Mouse (Mus musculus): ENCODE results near the gene Trpc4ap.

The Trpc4ap gene

GRCm38 (mm10) chr2:155640656-155641055, 51.5 kb downstream of the Trpc4ap start:
- no peak for DNase-seq (ENCODE audit: low spot score)

DNA sequence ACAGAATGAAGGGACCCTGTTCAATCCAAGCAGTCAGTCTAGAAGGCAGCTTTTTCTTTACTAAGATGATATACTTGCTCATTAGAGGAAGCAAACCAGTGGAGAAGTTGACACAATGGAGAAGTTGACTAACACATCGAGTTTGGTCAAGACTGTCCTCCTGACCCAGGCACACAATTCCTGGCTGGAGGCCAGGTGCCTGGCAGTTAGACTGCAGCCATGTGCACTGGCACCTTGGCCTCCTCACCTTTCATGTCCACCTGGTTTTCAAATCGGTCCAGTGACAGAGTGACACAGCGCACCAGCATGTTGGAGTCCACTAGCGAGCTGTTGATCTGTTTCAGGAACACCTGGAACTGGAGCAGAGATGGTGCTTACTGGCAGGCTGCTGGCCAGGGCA, 54.8 kb downstream of the Trpc4ap start:
- DNase-seq (ENCODE audit: low spot score): no peak

- DNase-seq (ENCODE audit: low spot score): no peak
Measured at GRCm38 (mm10) chr2:155636881-155637280, 55.3 kb downstream of the Trpc4ap start.

GRCm38 (mm10) chr2:155635961-155636360, 56.2 kb downstream of the Trpc4ap start:
- DNase-seq (ENCODE audit: low spot score): no peak

DNA sequence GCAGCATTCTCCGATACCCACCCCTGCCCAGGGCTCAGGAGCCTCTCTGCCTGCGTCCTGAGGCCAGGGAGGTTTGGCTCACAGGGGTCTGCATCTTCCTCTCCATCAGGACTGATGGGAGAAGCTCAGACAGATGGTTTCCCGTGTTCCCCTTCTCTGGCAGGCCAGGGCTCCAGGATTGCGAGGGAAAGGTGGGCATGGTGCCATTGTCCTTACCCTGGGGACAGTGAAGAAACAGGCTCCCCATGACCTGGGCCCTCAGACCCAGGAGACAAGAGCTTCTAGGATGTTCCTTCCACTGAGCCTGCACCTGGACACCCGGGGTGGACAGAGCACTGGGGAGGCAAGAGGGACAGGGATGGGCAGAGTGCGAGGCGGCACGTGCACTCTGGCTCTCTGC, 57.6 kb downstream of the Trpc4ap start:
- DNase-seq (ENCODE audit: low spot score): no peak

DNA sequence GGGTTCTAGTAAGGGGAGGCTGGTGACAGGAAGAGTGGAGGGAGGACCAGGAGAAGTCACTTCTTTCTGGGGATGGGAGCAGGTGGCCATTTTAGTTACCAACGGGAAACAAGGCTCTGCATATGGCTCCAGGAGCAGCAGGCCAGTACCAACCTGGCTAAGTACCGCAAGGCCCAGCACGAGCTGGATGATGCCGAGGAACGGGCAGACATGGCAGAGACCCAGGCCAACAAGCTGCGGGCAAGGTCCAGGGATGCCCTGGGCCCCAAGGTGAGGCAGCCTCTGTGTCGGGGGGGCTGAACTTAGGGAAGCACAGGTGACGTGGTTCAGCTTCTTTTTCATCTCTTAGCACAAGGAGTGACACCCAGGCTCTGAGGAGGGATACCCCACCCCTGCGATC, 58.5 kb downstream of the Trpc4ap start:
- DNase-seq (ENCODE audit: low spot score): no peak

DNA sequence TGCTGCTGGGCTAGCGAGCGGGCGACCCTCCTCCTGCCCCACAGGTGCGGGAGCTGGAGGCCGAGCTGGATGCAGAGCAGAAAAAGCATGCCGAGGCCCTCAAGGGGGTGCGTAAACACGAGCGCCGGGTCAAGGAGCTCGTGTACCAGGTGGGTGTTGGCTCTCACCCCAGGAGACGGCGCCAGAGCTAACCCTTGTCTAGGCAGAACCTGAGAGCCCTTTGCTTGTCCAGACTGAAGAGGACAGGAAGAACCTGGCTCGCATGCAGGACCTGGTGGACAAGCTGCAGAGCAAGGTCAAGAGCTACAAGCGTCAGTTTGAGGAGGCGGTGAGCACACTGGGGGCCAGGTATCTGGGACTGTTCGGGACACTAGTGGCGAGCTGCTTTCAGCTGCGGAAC, 59.1 kb downstream of the Trpc4ap start:
- no peak for DNase-seq (ENCODE audit: low spot score)

- DNase-seq (ENCODE audit: low spot score): no peak
Measured at GRCm38 (mm10) chr2:155632138-155632936, 59.8 kb downstream of the Trpc4ap start.

GRCm38 (mm10) chr2:155630590-155631416, 61.4 kb downstream of the Trpc4ap start:
- no peak for DNase-seq (ENCODE audit: low spot score)

DNA sequence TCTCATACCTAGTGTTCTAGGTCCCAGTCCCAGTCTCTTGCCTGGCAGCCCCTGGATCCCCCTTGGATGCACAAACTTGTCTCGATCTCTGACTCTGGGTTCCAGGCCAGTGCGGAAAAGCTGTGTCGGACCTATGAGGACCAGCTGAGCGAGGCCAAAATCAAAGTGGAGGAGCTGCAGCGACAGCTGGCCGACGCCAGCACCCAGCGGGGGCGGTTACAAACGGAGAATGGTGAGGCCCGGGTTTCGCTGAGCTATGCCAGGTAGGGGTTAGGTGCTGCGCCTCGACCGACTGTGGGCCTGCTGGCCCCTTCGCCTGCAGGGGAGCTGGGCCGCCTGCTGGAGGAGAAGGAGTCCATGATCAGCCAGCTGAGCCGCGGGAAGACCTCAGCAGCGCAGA, 62.0 kb downstream of the Trpc4ap start:
- no peak for DNase-seq (ENCODE audit: low spot score)

- no peak for DNase-seq (ENCODE audit: low spot score)
Measured at GRCm38 (mm10) chr2:155629231-155629661, 62.9 kb downstream of the Trpc4ap start.

- no peak for DNase-seq (ENCODE audit: low spot score)
Measured at GRCm38 (mm10) chr2:155628519-155628918, 63.7 kb downstream of the Trpc4ap start.

- DNase-seq (ENCODE audit: low spot score): no peak
Measured at GRCm38 (mm10) chr2:155628112-155628511, 64.1 kb downstream of the Trpc4ap start.

GRCm38 (mm10) chr2:155627030-155627738, 65.0 kb downstream of the Trpc4ap start:
- peak; percentile 72 for DNase-seq (ENCODE audit: low spot score)

GRCm38 (mm10) chr2:155626277-155626676, 65.9 kb downstream of the Trpc4ap start:
- DNase-seq (ENCODE audit: low spot score): no peak

- DNase-seq (ENCODE audit: low spot score): no peak
Measured at GRCm38 (mm10) chr2:155624730-155625129, 67.5 kb downstream of the Trpc4ap start.

DNA sequence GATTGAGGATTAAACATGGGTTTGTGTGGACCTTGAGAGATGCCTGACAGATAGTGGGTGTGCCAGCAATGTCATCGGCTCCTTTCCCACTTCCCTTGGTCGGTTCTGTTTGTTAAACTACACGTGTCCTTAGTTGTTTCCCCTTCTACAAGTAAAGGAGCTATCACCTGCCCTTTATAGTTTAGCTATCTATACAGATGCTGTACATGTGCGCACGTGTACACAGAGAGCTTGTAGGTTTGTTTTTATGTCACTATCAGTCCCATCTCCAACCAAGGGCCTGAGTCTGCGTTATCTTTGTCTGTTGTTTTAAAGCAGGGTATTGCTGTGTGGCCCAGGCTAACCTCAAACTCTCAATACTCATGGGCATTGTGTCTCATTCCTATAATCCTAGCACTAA, 68.2 kb downstream of the Trpc4ap start:
- no peak for DNase-seq (ENCODE audit: low spot score)

DNA sequence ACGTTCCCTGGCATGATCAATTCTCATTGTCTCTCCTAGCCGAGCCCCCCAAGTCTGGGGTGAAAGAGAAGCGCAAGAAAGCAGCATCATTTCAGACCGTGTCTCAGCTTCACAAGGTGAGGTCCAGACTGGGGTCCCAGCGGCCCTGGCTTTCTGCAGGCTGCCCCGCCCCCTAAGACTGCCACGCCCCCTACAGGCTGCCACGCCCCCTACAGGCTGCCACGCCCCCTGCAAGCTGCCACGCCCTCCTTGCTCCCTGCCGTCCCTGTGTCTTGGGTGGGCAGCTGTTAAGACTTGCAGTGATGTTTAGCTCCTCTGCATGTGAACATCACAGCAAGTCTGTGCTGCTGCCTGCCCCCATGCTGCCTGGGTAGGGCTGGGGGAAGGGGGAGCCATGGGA, 69.6 kb downstream of the Trpc4ap start:
- no peak for DNase-seq (ENCODE audit: low spot score)

GRCm38 (mm10) chr2:155619817-155620216, 72.4 kb downstream of the Trpc4ap start:
- DNase-seq (ENCODE audit: low spot score): peak; percentile 94

- DNase-seq (ENCODE audit: low spot score): no peak
Measured at GRCm38 (mm10) chr2:155616971-155617370, 75.2 kb downstream of the Trpc4ap start.

DNA sequence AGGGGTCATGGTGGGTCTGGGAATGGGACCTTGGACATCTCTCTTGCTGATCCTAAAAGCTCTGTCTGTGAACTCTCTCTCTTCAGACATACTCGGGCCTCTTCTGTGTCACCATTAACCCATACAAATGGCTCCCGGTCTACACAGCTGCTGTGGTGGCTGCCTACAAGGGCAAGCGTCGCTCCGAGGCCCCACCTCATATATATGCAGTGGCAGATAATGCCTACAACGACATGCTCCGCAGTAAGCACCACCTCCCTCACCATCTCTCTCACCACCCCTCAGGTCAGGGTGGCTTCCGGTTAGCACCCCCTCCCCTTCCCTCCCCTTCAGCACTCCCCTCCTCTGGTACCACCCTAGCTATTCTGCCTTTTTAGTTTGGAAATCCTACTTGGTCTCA, 78.2 kb downstream of the Trpc4ap start:
- DNase-seq (ENCODE audit: low spot score): no peak

DNA sequence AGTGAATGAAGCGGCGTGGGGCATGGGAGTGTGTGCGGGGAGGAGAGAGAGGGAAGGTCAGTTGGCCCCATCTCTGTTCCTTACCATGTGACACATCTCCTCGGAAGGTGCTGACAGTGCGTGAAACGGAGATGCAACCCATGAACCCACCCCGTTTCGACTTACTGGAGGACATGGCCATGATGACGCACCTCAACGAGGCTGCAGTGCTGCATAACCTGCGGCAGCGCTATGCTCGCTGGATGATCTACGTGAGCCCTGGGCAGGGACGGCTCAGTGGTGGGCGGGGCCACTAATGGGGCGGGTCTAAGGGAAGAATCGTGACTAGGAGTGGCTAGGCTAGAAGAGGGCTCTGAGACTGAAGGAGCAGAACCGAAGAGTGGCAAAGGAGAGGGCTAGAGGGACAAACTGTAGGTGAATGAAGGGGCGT, 78.8 kb downstream of the Trpc4ap start:
- no peak for DNase-seq (ENCODE audit: low spot score)
